Mouse (Mus musculus) gastrocnemius, postnatal 25 days (tissue): ENCODE results near the gene Pcp4. TPM values are rescaled to one million over a fixed set of nuclear protein-coding genes. Genes with fewer than 3 reads are reported as not detected.

Experiments used
- DNase-seq: peaks from one replicate; pipeline ENCODE4 v3.0.0; 2022
- total RNA-seq, 2 experiments: library from RNA; stranded (reverse); gene quantifications; 1 replicate in 1 of 2; 2 replicates in 1 of 2; pipeline ENCODE4 v1.2.3; 2021

The Pcp4 gene
- total RNA-seq, 2 experiments from 2014 or later, result 0.46 to 0.94 TPM

GRCm38 (mm10) chr16:96563350-96564257 lies 96.2 kb downstream of the Pcp4 start:
- DNase-seq, result no peak

- no peak for DNase-seq
Measured at GRCm38 (mm10) chr16:96567428-96567827, 100.0 kb downstream of the Pcp4 start.

Other genes starting within 250 kb of the Pcp4 start
- under 1 TPM in 1 of 2 experiments, not detected in 1; 0.11 TPM for gene B3galt5, start 231.8 kb upstream of the Pcp4 start, total RNA-seq
- gene Itgb2l, start 24.0 kb upstream of the Pcp4 start, total RNA-seq, result not detected